Mouse (Mus musculus): Measurements from ENCODE around the gene Bpifb2. TPM values are rescaled to one million over a fixed set of nuclear protein-coding genes. Genes with fewer than 3 reads are reported as not detected.
"Not testable (repeated sequence)": the region's sequence is repeated elsewhere in the genome, so short reads cannot be mapped to it uniquely, and the experiment has no call there.

The Bpifb2 gene
- polyA plus RNA-seq (2016; fragmentation: Nextera tagmentation; extraction: Ambion mirVana) = not detected in 2 replicates

GRCm38 (mm10) chr2:153874745-153875144, at the start of gene Bpifb2:
Bpifb2 (plus strand) TSS chr2:153875045.
- H3K36me3 ChIP-seq (replicated peaks) = no peaks in the 10 kb centered on the region
- WGBS = 71% methylated on average over 9 of the region's 9 CpGs
- no peaks in the 10 kb centered on the region for H3K4me1 ChIP-seq
- H3K4me3 ChIP-seq = no peak within 1 kb of the TSS
- no peaks in the 10 kb centered on the region for H3K27me3 ChIP-seq (replicated peaks; ENCODE audit: low read depth, poor library complexity, severe bottlenecking)
- no peaks in the 10 kb centered on the region for H3K9me3 ChIP-seq
- H3K27ac ChIP-seq (replicated peaks) = no peak within 1 kb of the TSS
- no peak for DNase-seq (ENCODE audit: low spot score)

GRCm38 (mm10) chr2:153825900-153826299, 48.9 kb upstream of the Bpifb2 start:
- H3K4me3 ChIP-seq; H3K36me3 ChIP-seq (replicated peaks); DNase-seq (ENCODE audit: low spot score); H3K27ac ChIP-seq (replicated peaks); H3K27me3 ChIP-seq (replicated peaks; ENCODE audit: low read depth, poor library complexity, severe bottlenecking); H3K9me3 ChIP-seq; H3K4me1 ChIP-seq: not testable (repeated sequence)
- 69% methylated on average over 32 of the region's 32 CpGs for WGBS

- Histone ChIP-seq H3K27me3 (replicated peaks; ENCODE audit: low read depth, poor library complexity, severe bottlenecking) (0 out of 2 replicates have a peak, but pooled peaks cover 5% of the 10 kb centered on the region), H3K4me1 (no peaks in the 10 kb centered on the region), H3K27ac (replicated peaks) (no peak overlapping the region), H3K4me3 (no peak overlapping the region), H3K36me3 (replicated peaks) (no peaks in the 10 kb centered on the region), H3K9me3 (no peaks in the 10 kb centered on the region)
- DNase-seq (ENCODE audit: low spot score) = no peak
- WGBS = 85% methylated on average over 8 of the region's 8 CpGs
Observed at GRCm38 (mm10) chr2:153827171-153827830, 47.5 kb upstream of the Bpifb2 start.

- DNase-seq (ENCODE audit: low spot score) = no peak
- no peaks in the 10 kb centered on the region for H3K4me1 ChIP-seq
- no peak overlapping the region for H3K4me3 ChIP-seq
- 86% methylated on average over 7 of the region's 7 CpGs for WGBS
- H3K27me3 ChIP-seq (replicated peaks; ENCODE audit: low read depth, poor library complexity, severe bottlenecking) = 0 out of 2 replicates have a peak, but pooled peaks cover 5% of the 10 kb centered on the region
- no peak overlapping the region for H3K27ac ChIP-seq (replicated peaks)
- no peaks in the 10 kb centered on the region for H3K9me3 ChIP-seq
- H3K36me3 ChIP-seq (replicated peaks) = no peaks in the 10 kb centered on the region
Observed at GRCm38 (mm10) chr2:153828704-153829103, 46.1 kb upstream of the Bpifb2 start.

- no peak for DNase-seq (ENCODE audit: low spot score)
- H3K27ac ChIP-seq (replicated peaks) = no peak overlapping the region
- H3K36me3 ChIP-seq (replicated peaks) = no peaks in the 10 kb centered on the region
- H3K4me3 ChIP-seq = no peak overlapping the region
- H3K9me3 ChIP-seq = no peaks in the 10 kb centered on the region
- H3K27me3 ChIP-seq (replicated peaks; ENCODE audit: low read depth, poor library complexity, severe bottlenecking) = no peaks in the 10 kb centered on the region
- no peaks in the 10 kb centered on the region for H3K4me1 ChIP-seq
- WGBS = 87% methylated on average over 8 of the region's 8 CpGs
Observed at GRCm38 (mm10) chr2:153833291-153833690, 41.6 kb upstream of the Bpifb2 start.

GRCm38 (mm10) chr2:153842854-153843253, 32.0 kb upstream of the Bpifb2 start:
- Histone ChIP-seq H3K9me3 (no peaks in the 10 kb centered on the region), H3K36me3 (replicated peaks) (no peaks in the 10 kb centered on the region), H3K27ac (replicated peaks) (no peak overlapping the region), H3K4me1 (peaks cover 8% of the 10 kb centered on the region), H3K4me3 (no peak overlapping the region), H3K27me3 (replicated peaks; ENCODE audit: low read depth, poor library complexity, severe bottlenecking) (no peaks in the 10 kb centered on the region)
- 78% methylated on average over 8 of the region's 8 CpGs for WGBS
- DNase-seq (ENCODE audit: low spot score) = no peak

- Histone ChIP-seq H3K27ac (replicated peaks) (no peak overlapping the region), H3K27me3 (replicated peaks; ENCODE audit: low read depth, poor library complexity, severe bottlenecking) (no peaks in the 10 kb centered on the region), H3K9me3 (0 out of 2 replicates have a peak, but pooled peaks cover 5% of the 10 kb centered on the region), H3K4me3 (no peak overlapping the region), H3K36me3 (replicated peaks) (no peaks in the 10 kb centered on the region), H3K4me1 (peaks cover 3% of the 10 kb centered on the region)
- no peak for DNase-seq (ENCODE audit: low spot score)
- 83% methylated on average over 3 of the region's 3 CpGs for WGBS
Observed at GRCm38 (mm10) chr2:153848389-153848788, 26.5 kb upstream of the Bpifb2 start.

- peak; percentile 15 for DNase-seq (ENCODE audit: low spot score)
- no peaks in the 10 kb centered on the region for H3K36me3 ChIP-seq (replicated peaks)
- H3K27ac ChIP-seq (replicated peaks) = no peak overlapping the region
- H3K4me1 ChIP-seq = peaks cover 9% of the 10 kb centered on the region
- H3K9me3 ChIP-seq = 0 out of 2 replicates have a peak, but pooled peaks cover 5% of the 10 kb centered on the region
- no peaks in the 10 kb centered on the region for H3K27me3 ChIP-seq (replicated peaks; ENCODE audit: low read depth, poor library complexity, severe bottlenecking)
- H3K4me3 ChIP-seq = no peak overlapping the region
- 86% methylated on average over 6 of the region's 6 CpGs for WGBS
Observed at GRCm38 (mm10) chr2:153850351-153851029, 24.4 kb upstream of the Bpifb2 start.

- Histone ChIP-seq H3K4me1 (peaks cover 9% of the 10 kb centered on the region), H3K36me3 (replicated peaks) (no peaks in the 10 kb centered on the region), H3K27me3 (replicated peaks; ENCODE audit: low read depth, poor library complexity, severe bottlenecking) (no peaks in the 10 kb centered on the region), H3K27ac (replicated peaks) (no peak overlapping the region), H3K4me3 (no peak overlapping the region), H3K9me3 (0 out of 2 replicates have a peak, but pooled peaks cover 5% of the 10 kb centered on the region)
- DNase-seq (ENCODE audit: low spot score) = peak; percentile 60
- 58% methylated on average over 4 of the region's 4 CpGs for WGBS
Observed at GRCm38 (mm10) chr2:153851030-153851360, 23.9 kb upstream of the Bpifb2 start.

GRCm38 (mm10) chr2:153853544-153853943, 21.3 kb upstream of the Bpifb2 start:
- Histone ChIP-seq H3K9me3 (0 out of 2 replicates have a peak, but pooled peaks cover 8% of the 10 kb centered on the region), H3K27ac (replicated peaks) (no peak overlapping the region; the same call in 1 of the 2 replicates), H3K27me3 (replicated peaks; ENCODE audit: low read depth, poor library complexity, severe bottlenecking) (no peaks in the 10 kb centered on the region), H3K4me3 (no peak overlapping the region), H3K4me1 (peaks cover 9% of the 10 kb centered on the region), H3K36me3 (replicated peaks) (no peaks in the 10 kb centered on the region)
- WGBS = 14% methylated on average over 5 of the region's 5 CpGs
- DNase-seq (ENCODE audit: low spot score) = no peak

GRCm38 (mm10) chr2:153859581-153859980, 15.3 kb upstream of the Bpifb2 start:
- whole genome bisulfite sequencing = 55% methylated on average over 2 of the region's 2 CpGs
- Histone ChIP-seq H3K9me3 (0 out of 2 replicates have a peak, but pooled peaks cover 3% of the 10 kb centered on the region), H3K4me1 (no peaks in the 10 kb centered on the region), H3K36me3 (replicated peaks) (no peaks in the 10 kb centered on the region), H3K4me3 (no peak overlapping the region), H3K27ac (replicated peaks) (no peak overlapping the region), H3K27me3 (replicated peaks; ENCODE audit: low read depth, poor library complexity, severe bottlenecking) (no peaks in the 10 kb centered on the region; the same call in 1 of the 2 replicates)
- no peak for DNase-seq (ENCODE audit: low spot score)

GRCm38 (mm10) chr2:153860315-153860714, 14.5 kb upstream of the Bpifb2 start:
- Histone ChIP-seq H3K4me1 (no peaks in the 10 kb centered on the region), H3K27me3 (replicated peaks; ENCODE audit: low read depth, poor library complexity, severe bottlenecking) (no peaks in the 10 kb centered on the region; the same call in 1 of the 2 replicates), H3K36me3 (replicated peaks) (no peaks in the 10 kb centered on the region), H3K9me3 (0 out of 2 replicates have a peak, but pooled peaks cover 3% of the 10 kb centered on the region), H3K27ac (replicated peaks) (no peak overlapping the region), H3K4me3 (no peak overlapping the region)
- 88% methylated on average over 11 of the region's 11 CpGs for whole genome bisulfite sequencing
- DNase-seq (ENCODE audit: low spot score) = no peak

- Histone ChIP-seq H3K9me3 (0 out of 2 replicates have a peak, but pooled peaks cover 3% of the 10 kb centered on the region), H3K36me3 (replicated peaks) (no peaks in the 10 kb centered on the region), H3K27ac (replicated peaks) (no peak overlapping the region), H3K4me1 (no peaks in the 10 kb centered on the region), H3K27me3 (replicated peaks; ENCODE audit: low read depth, poor library complexity, severe bottlenecking) (no peaks in the 10 kb centered on the region; the same call in 1 of the 2 replicates), H3K4me3 (no peak overlapping the region)
- WGBS = 77% methylated on average over 3 of the region's 3 CpGs
- DNase-seq (ENCODE audit: low spot score) = no peak
Observed at GRCm38 (mm10) chr2:153860715-153861114, 14.1 kb upstream of the Bpifb2 start.
